Mouse (Mus musculus): ENCODE measurements at regions not wholly inside any gene's neighbourhood (a gene's known extent, or its start where the extent isn't known, plus 50 kb on each side); places are given as distances from the start of the nearest gene placed in this dataset.

DNA sequence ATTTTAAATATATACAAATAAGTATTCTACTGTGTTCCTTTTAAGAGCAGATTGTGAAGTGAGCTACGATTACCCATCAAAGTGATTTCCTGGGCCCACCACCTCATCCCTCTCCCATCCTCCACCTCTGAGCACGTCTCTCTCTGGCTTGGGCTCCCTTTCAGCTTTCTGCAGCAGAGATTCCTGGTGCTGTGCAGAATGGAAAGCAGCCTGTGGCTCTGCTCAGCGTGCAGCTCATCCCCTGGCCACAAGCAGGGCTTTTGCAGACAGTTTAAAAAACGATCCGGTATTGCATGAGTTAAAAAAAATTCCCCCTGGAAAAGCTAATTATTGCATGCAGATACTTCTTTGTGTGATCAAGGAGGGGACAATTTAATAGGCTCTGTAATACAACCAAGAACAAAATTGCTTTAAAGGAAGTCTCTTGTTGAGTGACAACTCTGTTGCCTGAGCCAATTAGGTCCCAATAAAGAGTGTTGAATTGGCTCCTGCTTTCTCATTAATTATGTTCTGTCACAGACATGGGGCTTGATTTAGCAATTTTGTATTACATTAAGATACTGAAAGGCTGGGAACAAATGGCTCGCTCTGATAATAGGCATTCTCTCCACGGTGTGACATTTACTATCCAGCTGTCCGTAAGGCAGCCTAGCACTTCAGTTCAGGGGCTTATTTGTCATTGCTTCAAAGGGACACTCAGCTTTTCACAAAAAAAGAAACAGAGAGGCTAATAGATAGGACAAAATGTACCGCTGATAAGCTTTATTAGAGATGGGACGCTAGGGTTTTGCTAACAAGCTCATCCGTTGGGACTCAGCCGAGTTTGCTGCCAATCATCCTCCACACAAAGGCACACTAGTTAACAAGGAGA is 345.9 kb upstream of the G2e3 start:
- no peak for TF ChIP-seq POLR2A (IDR thresholded peaks at IDR 0.05; ENCODE audit: low read depth, low read length)
- no peak for TF ChIP-seq CTCF (IDR thresholded peaks at IDR 0.05; ENCODE audit: extremely low read depth, insufficient read depth, insufficient read length, insufficient replicate concordance)

Measured in spleen, adult 2 months (tissue).